Mouse (Mus musculus) embryonic facial prominence, embryonic 12.5 days (tissue): Measurements from ENCODE around the gene Gmds. TPM values are rescaled to one million over a fixed set of nuclear protein-coding genes. Genes with fewer than 3 reads are reported as not detected.

Experiments
- ATAC-seq: fragments of 200-750 bp; cut with Nextera tagmentation; 2 replicates; pipeline ENCODE4 v1.8.0; 2017; ENCODE audit not compliant: insufficient number of reproducible peaks, insufficient read depth, low FRiP score, low TSS enrichment
- H3K27ac ChIP-seq: fragments of 300-500 bp; sonication (generic); 2 replicates; pipeline ENCODE4 v1.5.1; 2016; ENCODE audit warnings: mild to moderate bottlenecking
- H3K27me3 ChIP-seq: fragments of 300-500 bp; sonication (generic); 2 replicates; pipeline ENCODE4 v1.6.1; 2016; ENCODE audit warnings: mild to moderate bottlenecking, moderate library complexity
- H3K36me3 ChIP-seq: fragments of 300-500 bp; sonication (generic); 2 replicates; pipeline ENCODE4 v1.6.1; 2016; ENCODE audit warnings: mild to moderate bottlenecking
- H3K4me1 ChIP-seq: fragments of 300-500 bp; sonication (generic); 2 replicates; pipeline ENCODE4 v1.6.1; 2016
- H3K4me2 ChIP-seq: fragments of 300-500 bp; sonication (generic); replicated peaks from 2 replicates; pipeline ENCODE4 v1.6.1; 2016; ENCODE audit warnings: mild to moderate bottlenecking, moderate library complexity
- H3K4me3 ChIP-seq: fragments of 300-500 bp; sonication (generic); 2 replicates; pipeline ENCODE4 v1.5.1; 2016; ENCODE audit warnings: mild to moderate bottlenecking
- H3K9ac ChIP-seq: fragments of 300-500 bp; sonication (generic); 2 replicates; pipeline ENCODE4 v1.6.1; 2016; ENCODE audit warnings: mild to moderate bottlenecking, moderate library complexity
- H3K9me3 ChIP-seq: fragments of 300-500 bp; sonication (generic); 2 replicates; pipeline ENCODE4 v1.6.1; 2016; ENCODE audit warnings: mild to moderate bottlenecking, moderate library complexity
- WGBS: fragments of 180-500 bp; shearing (Covaris S2); methylation state at CpG from one replicate; pipeline ENCODE4 v1.1.7; 2016; 5-methylcytosine and 5-hydroxymethylcytosine counted together
- polyA plus RNA-seq: library from polyadenylated mRNA; unstranded; fragments of >200 nt; fragmentation: Nextera tagmentation; extraction: Ambion mirVana; gene quantifications from 2 replicates; pipeline ENCODE4 v1.2.1, GENCODE M21; 2016

The Gmds gene
- polyA plus RNA-seq, 1 experiment from 2014 or later, result 47.4 TPM

DNA sequence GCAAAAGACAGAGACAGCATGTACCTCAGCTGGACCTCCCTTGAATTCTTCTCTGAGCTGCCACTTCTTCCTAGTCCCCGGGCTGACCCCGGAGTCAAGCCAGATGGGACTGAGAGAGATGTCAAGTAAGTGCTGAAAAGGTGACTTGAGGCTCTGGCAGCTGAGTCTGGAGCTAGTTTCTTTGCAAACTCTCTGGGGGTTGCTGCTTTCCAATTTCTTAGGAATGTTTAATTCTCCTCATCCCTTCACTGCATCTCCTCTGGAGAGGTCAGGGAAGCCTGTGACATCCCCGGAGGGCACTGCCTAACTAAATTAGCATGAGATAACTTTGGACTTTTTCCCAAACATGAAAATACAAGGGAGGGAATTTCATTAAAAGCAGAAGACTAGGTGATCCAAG is 378.0 kb downstream of the Gmds start:
- ATAC-seq, result no peak
- Histone ChIP-seq H3K36me3 (no peaks in the 10 kb centered on the region), H3K9me3 (no peaks in the 10 kb centered on the region), H3K9ac (no peak overlapping the region), H3K4me3 (no peak overlapping the region), H3K27me3 (no peaks in the 10 kb centered on the region), H3K4me2 (no peak overlapping the region), H3K4me1 (peaks cover 6% of the 10 kb centered on the region), H3K27ac (no peak overlapping the region)
- WGBS, result 3% methylated on average over 3 of the region's 3 CpGs

DNA sequence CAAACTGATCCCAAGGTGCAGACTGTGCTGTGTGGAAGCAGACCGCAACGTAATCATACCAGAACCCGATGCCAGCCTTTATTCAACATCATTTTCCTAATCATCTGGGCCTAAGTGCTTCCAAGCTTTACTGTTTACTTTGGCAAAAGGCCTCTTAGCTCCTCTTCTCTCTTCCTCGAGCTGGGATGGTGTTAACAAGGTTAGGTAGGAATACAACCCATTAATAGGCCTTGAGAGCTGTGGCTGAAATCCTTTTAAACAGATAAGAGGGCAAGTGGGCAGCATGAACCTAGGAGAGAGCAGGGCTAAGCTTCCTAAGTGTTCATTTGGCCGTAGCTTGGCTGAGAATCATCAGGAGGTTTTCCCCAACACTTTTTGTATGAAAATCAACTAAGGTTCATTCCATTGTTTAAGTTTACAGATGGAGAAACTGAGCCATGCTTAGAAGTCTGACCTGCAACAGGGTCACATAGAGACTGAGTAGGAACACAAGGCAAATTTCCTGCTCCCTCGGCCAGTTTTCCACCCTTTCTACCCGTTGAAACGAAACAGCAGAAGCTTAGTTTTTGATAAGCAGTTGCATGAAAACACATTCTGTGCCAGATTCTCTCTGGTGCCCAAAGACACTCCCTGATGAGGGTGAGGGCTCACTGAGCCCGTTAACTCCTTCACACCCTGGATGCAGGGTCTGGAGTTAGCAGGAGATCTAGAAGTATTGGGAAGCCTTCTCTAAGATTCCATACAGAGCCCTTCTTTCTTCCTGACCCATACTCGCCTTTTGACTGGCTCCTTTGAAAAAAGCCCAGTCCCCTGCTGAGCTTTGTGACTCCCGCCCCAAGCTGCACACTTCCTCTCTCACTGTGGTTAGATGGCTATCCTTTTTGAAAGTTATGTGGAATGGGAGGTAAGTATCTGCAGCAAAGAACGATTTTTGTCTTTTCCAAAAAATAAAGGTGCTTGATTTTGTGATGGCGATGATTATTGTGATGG is 379.9 kb downstream of the Gmds start:
- no peak for ATAC-seq
- Histone ChIP-seq H3K27ac (no peak overlapping the region), H3K9me3 (no peaks in the 10 kb centered on the region), H3K27me3 (no peaks in the 10 kb centered on the region), H3K36me3 (no peaks in the 10 kb centered on the region), H3K4me1 (peaks cover 6% of the 10 kb centered on the region), H3K9ac (no peak overlapping the region), H3K4me2 (no peak overlapping the region), H3K4me3 (no peak overlapping the region)
- WGBS, result 44% methylated on average over 13 of the region's 13 CpGs

DNA sequence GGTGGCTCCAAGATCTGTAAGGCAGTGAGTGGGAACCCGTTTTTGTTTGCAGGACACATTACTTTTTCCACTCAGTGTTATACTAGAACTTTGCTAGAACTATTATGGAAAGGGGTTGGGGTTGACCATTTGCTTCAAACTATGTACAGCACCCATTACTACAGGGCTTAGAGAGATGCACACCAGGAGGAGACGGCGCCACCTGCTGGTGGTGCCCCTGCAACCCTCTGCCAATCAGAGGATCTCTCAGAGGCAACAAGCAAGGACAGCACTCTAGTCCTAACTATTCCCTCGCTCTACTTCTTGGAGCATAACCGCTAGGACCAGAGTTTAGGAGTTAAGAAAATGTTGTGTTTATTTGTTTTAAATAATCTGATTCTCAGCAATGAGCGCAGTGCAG is 382.0 kb downstream of the Gmds start:
- H3K4me3 ChIP-seq, result no peak overlapping the region

DNA sequence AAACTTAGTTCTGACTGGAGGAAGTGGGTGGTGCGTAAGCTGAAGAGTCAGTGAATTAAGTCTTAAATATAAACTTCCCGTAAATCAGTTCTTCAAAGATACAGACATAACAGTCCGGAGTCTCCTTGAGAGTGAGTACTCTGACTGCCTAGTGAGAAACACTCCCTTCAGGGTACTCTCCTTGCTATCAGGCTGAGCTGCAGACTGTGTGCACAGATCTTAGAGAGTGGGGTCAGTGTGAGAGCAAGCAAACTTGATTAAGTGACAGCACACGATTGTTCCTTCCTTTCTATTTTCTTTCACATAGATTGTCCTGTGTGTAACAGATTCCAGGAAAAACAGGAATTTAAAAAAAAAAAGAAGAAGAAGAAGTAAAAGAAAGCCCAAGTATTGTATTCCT is 382.4 kb downstream of the Gmds start:
- ATAC-seq, result no peak
- no peak overlapping the region for H3K4me3 ChIP-seq
- H3K27ac ChIP-seq, result no peak overlapping the region
- no peaks in the 10 kb centered on the region for H3K9me3 ChIP-seq
- no peak overlapping the region for H3K9ac ChIP-seq
- H3K4me2 ChIP-seq, result no peak overlapping the region
- 63% methylated on average over 4 of the region's 4 CpGs for WGBS
- H3K36me3 ChIP-seq, result no peaks in the 10 kb centered on the region
- 0 out of 2 replicates have a peak, but pooled peaks cover 3% of the 10 kb centered on the region for H3K27me3 ChIP-seq
- peaks cover 6% of the 10 kb centered on the region for H3K4me1 ChIP-seq

More for the DNA sequence above, 382.0 kb downstream of the Gmds start:
- Histone ChIP-seq H3K27me3 (0 out of 2 replicates have a peak, but pooled peaks cover 3% of the 10 kb centered on the region), H3K9ac (no peak overlapping the region), H3K4me2 (no peak overlapping the region), H3K27ac (no peak overlapping the region), H3K9me3 (no peaks in the 10 kb centered on the region), H3K4me1 (peaks cover 6% of the 10 kb centered on the region), H3K36me3 (no peaks in the 10 kb centered on the region)
- 76% methylated on average over 6 of the region's 6 CpGs for WGBS
- no peak for ATAC-seq

DNA sequence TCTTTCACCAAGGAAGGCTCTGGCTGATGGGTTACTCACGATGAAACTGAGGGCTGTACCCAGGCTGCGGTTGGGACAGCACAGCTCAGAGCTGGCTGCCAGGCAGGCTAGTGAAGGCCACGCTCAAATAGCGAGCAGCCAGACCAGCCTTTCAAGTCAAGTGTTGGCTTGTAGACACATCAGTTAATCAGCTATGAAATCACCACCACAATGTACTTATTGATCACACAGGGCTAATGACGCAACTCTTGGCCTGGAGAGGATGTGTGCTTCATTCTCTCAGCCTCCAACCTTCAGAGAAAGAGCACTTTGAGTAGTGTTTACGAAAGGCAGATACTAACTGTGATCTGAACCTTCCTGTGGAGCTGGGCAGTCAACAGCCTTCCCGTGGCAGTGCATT is 383.4 kb downstream of the Gmds start:
- WGBS, result 22% methylated on average over 7 of the region's 7 CpGs
- no peak for ATAC-seq

DNA sequence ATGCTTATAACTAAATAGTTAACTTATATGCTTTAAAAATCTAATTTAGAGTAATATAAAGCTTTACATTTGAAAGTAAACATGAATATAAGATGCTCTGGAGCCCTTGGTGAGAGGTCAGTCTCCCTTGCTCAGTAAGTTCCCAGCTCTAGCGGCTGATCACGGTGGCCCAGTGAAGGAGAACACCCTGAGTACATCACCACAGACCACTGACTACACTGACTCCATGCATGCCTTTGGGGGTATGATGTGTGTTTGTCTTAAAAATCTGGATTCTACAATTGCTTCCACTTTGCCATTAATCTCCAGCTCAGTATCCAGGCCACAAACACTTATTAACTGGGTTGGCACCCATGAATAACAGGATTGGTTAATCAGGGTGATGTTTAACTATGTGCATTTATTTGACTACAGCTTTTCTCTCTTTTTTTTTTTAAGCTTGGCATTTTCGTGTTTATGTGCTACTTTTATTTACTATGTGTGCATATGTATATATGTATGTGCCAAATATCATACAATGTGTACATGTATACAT is 393.8 kb downstream of the Gmds start:
- Histone ChIP-seq H3K4me2 (no peak overlapping the region), H3K9me3 (no peaks in the 10 kb centered on the region), H3K4me3 (no peak overlapping the region), H3K27me3 (no peaks in the 10 kb centered on the region), H3K36me3 (no peaks in the 10 kb centered on the region), H3K4me1 (0 out of 2 replicates have a peak, but pooled peaks cover 2% of the 10 kb centered on the region), H3K9ac (no peak overlapping the region), H3K27ac (no peak overlapping the region)
- 86% methylated on average over 3 of the region's 3 CpGs for WGBS
- ATAC-seq, result no peak

More for the DNA sequence above, 383.4 kb downstream of the Gmds start:
- H3K4me3 ChIP-seq, result no peak overlapping the region
- H3K9me3 ChIP-seq, result no peaks in the 10 kb centered on the region
- no peak overlapping the region for H3K27ac ChIP-seq
- no peaks in the 10 kb centered on the region for H3K36me3 ChIP-seq
- no peak overlapping the region for H3K4me2 ChIP-seq
- no peak overlapping the region for H3K9ac ChIP-seq
- H3K27me3 ChIP-seq, result 0 out of 2 replicates have a peak, but pooled peaks cover 3% of the 10 kb centered on the region
- H3K4me1 ChIP-seq, result no peaks in the 10 kb centered on the region

DNA sequence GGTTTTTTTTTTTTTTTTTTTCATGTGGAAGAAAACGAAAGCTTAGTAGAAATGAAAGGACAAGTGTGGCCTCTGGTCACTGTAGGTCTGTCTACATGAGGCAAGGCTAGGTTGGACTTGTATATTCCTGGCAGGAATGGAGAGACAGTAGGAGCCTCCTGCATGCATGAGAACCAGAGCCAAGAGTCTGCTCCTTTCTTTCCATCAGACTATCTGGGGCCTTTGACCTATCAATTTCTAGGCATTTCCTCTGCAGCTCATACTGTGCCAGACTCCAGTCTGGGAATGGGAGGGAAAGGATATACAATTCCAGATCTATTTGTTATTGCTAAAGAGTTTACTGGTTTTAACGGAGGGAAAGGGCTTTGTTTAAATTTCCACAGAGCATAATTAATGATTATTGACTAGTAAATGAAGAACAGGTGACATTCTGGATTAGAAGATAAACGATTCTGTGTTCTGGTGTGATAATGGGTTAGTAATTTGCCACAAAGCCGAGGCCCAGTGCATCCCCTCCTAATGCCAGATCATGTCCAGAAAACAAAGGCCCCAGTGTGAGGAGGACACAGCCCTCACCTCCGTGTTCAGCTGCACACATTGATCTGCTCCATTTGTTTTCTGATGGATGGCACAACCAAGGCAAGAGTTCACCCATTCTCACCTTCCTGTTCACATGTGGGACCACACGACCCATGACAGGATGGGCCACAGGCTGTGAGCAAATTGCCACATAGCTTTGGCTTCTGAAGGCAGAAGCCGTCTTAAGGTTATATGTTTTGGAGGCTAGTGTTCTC is 394.9 kb downstream of the Gmds start:
- ATAC-seq, result no peak

DNA sequence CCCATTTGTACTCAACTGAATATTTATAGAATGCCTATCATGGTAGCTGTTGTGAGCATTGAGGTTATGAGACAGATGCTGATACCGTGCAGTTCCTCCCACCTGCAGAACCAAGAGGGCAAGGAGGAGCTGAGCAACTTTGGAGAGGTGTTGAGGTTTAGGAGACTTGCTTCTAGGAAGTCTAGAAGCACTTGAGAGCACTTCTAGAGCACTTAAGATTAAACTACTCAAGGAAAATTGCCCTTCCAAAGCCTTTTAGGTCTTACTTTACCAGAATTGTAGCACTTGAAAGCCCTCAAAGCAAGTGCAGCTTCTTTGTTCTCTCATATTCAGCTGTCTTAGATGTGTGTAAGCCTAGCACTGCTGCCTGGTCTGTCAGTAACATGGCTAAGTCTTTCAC is 409.2 kb downstream of the Gmds start:
- Histone ChIP-seq H3K4me3 (no peak overlapping the region), H3K9ac (no peak overlapping the region), H3K4me2 (no peak overlapping the region), H3K36me3 (no peaks in the 10 kb centered on the region), H3K27me3 (no peaks in the 10 kb centered on the region), H3K27ac (no peak overlapping the region), H3K9me3 (no peaks in the 10 kb centered on the region), H3K4me1 (no peaks in the 10 kb centered on the region)
- WGBS, result 88% methylated on average over 1 of the region's 1 CpGs
- no peak for ATAC-seq

More for the DNA sequence above, 394.9 kb downstream of the Gmds start:
- Histone ChIP-seq H3K4me1 (0 out of 2 replicates have a peak, but pooled peaks cover 2% of the 10 kb centered on the region), H3K4me3 (no peak overlapping the region), H3K4me2 (no peak overlapping the region), H3K27me3 (no peaks in the 10 kb centered on the region), H3K27ac (no peak overlapping the region), H3K36me3 (no peaks in the 10 kb centered on the region), H3K9ac (no peak overlapping the region), H3K9me3 (no peaks in the 10 kb centered on the region)
- 27% methylated on average over 7 of the region's 7 CpGs for WGBS

DNA sequence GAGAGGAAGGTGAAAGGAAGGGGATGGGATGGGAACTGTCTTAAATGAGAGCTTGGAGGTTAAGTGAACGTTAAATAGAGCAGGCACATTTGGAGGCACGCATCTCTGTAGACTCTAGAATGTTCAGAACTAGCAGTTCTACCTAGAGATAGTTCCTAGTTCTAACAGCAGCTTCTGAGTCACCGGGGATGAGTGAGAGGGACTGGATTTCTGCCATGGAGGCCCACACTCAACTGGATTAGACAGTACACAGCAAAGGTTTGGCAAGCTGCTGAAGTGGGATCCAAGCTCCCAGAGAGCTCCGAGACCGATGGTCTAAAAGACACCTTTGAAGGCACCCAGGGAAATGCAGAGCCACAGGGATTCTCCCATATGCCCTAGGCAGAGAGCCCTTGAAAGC is 411.9 kb downstream of the Gmds start:
- no peak for ATAC-seq
- H3K4me3 ChIP-seq, result no peak overlapping the region
- H3K27ac ChIP-seq, result no peak overlapping the region
- no peak overlapping the region for H3K9ac ChIP-seq
- H3K27me3 ChIP-seq, result no peaks in the 10 kb centered on the region
- no peaks in the 10 kb centered on the region for H3K36me3 ChIP-seq
- WGBS, result 77% methylated on average over 5 of the region's 5 CpGs
- no peak overlapping the region for H3K4me2 ChIP-seq
- H3K9me3 ChIP-seq, result no peaks in the 10 kb centered on the region
- no peaks in the 10 kb centered on the region for H3K4me1 ChIP-seq

DNA sequence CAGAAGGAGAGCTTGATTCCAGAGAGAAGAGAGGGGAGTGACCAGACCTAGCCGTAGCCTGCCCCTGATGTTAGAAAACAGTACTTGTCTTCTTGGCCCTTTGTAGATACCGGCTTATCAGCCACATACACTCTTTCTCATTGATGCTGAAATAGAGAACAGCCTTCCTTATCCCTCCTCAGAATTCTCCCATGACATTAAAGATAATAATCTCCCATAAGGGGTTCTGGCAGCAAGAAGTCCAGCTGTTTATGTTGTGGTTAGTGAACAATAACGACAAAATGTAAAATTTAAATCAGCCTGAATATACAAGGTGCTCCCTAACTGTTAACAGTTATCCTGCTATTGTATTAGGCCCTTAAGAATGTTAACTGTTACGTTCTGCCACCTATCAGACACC is 414.0 kb downstream of the Gmds start:
- no peaks in the 10 kb centered on the region for H3K36me3 ChIP-seq
- H3K9me3 ChIP-seq, result no peaks in the 10 kb centered on the region
- no peak overlapping the region for H3K4me2 ChIP-seq
- no peaks in the 10 kb centered on the region for H3K27me3 ChIP-seq
- no peak overlapping the region for H3K9ac ChIP-seq
- H3K4me1 ChIP-seq, result no peaks in the 10 kb centered on the region
- WGBS, result 71% methylated on average over 4 of the region's 4 CpGs
- ATAC-seq, result no peak
- no peak overlapping the region for H3K27ac ChIP-seq
- no peak overlapping the region for H3K4me3 ChIP-seq

DNA sequence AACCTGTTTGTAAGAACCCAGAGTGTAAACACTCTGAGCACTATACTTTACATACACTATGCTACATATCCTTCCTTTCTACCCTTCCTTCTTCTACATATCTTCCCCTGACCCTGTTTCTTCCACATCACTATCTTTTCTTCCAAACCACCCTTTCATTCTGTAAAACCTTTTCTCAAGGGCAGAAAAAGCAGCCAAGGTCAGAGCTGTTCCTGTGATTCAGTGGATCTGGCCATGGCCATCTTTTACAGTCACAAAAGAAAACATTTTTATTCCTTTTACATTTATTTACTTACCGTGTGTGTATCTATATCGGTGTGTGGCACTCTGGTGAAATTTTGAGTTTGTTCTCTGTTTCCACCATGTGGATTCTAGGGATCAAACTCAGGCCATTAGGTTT is 418.8 kb downstream of the Gmds start:
- Histone ChIP-seq H3K9me3 (no peaks in the 10 kb centered on the region), H3K27ac (no peak overlapping the region), H3K4me1 (peaks cover 7% of the 10 kb centered on the region; the same call in 1 of the 2 replicates), H3K4me3 (no peak overlapping the region), H3K4me2 (no peak overlapping the region), H3K36me3 (no peaks in the 10 kb centered on the region), H3K9ac (no peak overlapping the region), H3K27me3 (no peaks in the 10 kb centered on the region)
- ATAC-seq, result no peak
- 87% methylated on average over 2 of the region's 2 CpGs for WGBS
